In the genomic region with DNA sequence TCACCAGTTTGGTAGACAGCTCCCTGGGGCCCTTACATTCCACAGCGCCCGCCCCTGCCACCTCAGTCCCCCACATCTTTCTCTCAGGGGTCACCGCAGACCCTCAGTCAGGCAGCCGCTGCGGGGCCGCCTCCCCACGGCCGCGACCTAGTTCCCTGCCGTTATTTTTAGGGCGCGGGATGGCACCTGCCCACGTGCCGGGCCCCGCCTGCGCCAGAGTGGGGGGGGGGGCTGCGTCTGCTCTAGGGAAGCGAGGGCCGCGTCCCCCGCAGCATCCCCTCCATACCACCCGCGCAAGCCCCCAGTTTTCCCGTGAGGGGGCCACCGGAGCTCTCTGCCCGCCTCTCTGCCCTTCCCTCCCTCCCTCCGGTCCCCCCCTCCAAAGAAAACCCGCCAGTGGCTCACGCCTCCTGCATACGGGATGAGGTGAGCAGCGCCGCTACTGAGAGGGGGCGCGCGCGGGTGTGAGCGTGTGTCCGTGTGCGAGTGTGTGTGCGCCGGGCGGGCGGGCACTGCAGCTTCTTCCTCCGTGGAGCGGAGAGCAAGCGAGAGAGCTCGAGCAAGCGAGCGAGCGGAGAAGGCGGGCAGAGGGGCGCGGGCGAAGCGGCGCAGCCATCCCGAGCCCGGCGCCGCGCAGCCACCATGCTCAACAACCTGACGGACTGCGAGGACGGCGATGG, we compare ENCODE assay signal across 8 mouse cellular contexts. TPM values are rescaled to one million over a fixed set of nuclear protein-coding genes. Genes with fewer than 3 reads are reported as not detected.
A peak's percentile ranks its signal among the peaks of the same experiment; 100 is the strongest.
DNase-seq lines count a peak whose midpoint lies in the region; ATAC-seq and TF ChIP-seq lines count a peak whose summit lies in the region.

No protein-coding gene starts in this region.

- H3K9ac ChIP-seq in lung, postnatal 0 days (replicated peaks; ENCODE audit: low read depth): no peak overlapping the region
- peak overlapping the region; percentile 63 for H3K9ac ChIP-seq in forebrain, embryonic 14.5 days (ENCODE audit: low read length)
- peak overlapping the region; percentile 69 for H3K9ac ChIP-seq in midbrain, embryonic 16.5 days (ENCODE audit: low read depth, low read length)

- no peak for TF ChIP-seq POLR2A in lung, adult 2 months (IDR thresholded peaks at IDR 0.05; ENCODE audit: borderline replicate concordance, extremely low read depth, low read depth, low read length)

- 3% methylated on average over 55 of the region's 65 CpGs for WGBS in lung, postnatal 0 days
- 1% methylated on average over 65 of the region's 65 CpGs for WGBS in lung, adult 2 months
- under 1% methylated on average over 65 of the region's 65 CpGs for WGBS in forebrain, embryonic 14.5 days
- 1% methylated on average over 57 of the region's 65 CpGs for WGBS in midbrain, embryonic 16.5 days

- DNase-seq in lung, postnatal 0 days (ENCODE audit: low spot score): no peak
- DNase-seq in lung, adult 2 months: no peak
- DNase-seq in forebrain, embryonic 14.5 days (ENCODE audit: low spot score): peak; percentile 70
- peak; percentile 67 for DNase-seq in left cerebral cortex, adult 11 months (ENCODE audit: low spot score)
- no peak for DNase-seq in adrenal gland, postnatal 10 days
- DNase-seq in gastrocnemius, adult 8-10 months (ENCODE audit: low spot score in 2 of 2): no peak
- DNase-seq in spleen, adult 12 weeks (ENCODE audit: low spot score): no peak

- H3K27ac ChIP-seq in lung, postnatal 0 days (ENCODE audit: low read length): no peak overlapping the region
- H3K27ac ChIP-seq in forebrain, embryonic 14.5 days (ENCODE audit: low read depth, low read length): peak overlapping the region; percentile 81
- peak overlapping the region; percentile 86 for H3K27ac ChIP-seq in midbrain, embryonic 16.5 days (ENCODE audit: low read length)

- TF ChIP-seq CTCF in lung, postnatal 0 days (IDR thresholded peaks at IDR 0.05): no peak
- TF ChIP-seq CTCF in lung, adult 2 months (IDR thresholded peaks at IDR 0.05; ENCODE audit: insufficient read depth, low read length): no peak

- H3K9me3 ChIP-seq in lung, postnatal 0 days (ENCODE audit: low read length): no peaks in the 10 kb centered on the region
- no peaks in the 10 kb centered on the region for H3K9me3 ChIP-seq in forebrain, embryonic 14.5 days (replicated peaks; ENCODE audit: control insufficient read depth, low read length)
- H3K9me3 ChIP-seq in midbrain, embryonic 16.5 days (replicated peaks; ENCODE audit: control insufficient read depth, low read length, poor library complexity, severe bottlenecking): no peaks in the 10 kb centered on the region

- no peaks in the 10 kb centered on the region for H3K4me1 ChIP-seq in lung, postnatal 0 days (ENCODE audit: insufficient read depth, low read depth, low read length)
- no peaks in the 10 kb centered on the region for H3K4me1 ChIP-seq in lung, adult 2 months (ENCODE audit: control insufficient read depth, insufficient read depth, low read length)
- peaks cover 11% of the 10 kb centered on the region for H3K4me1 ChIP-seq in forebrain, embryonic 14.5 days (ENCODE audit: control insufficient read depth, insufficient read depth, low read length)
- H3K4me1 ChIP-seq in midbrain, embryonic 16.5 days (ENCODE audit: control insufficient read depth, insufficient read depth, low read length): peaks cover 70% of the 10 kb centered on the region

- TF ChIP-seq EP300 in lung, postnatal 0 days (IDR thresholded peaks at IDR 0.05): no peak

- H3K4me2 ChIP-seq in lung, postnatal 0 days (replicated peaks; ENCODE audit: low read depth, low read length): no peak overlapping the region
- H3K4me2 ChIP-seq in forebrain, embryonic 14.5 days (ENCODE audit: low read length): peak overlapping the region; percentile 79
- H3K4me2 ChIP-seq in midbrain, embryonic 16.5 days (ENCODE audit: low read length): peak overlapping the region; percentile 93

- no peak overlapping the region; the same call in 1 of the 2 replicates for H3K4me3 ChIP-seq in lung, postnatal 0 days (ENCODE audit: low read depth, low read length)
- no peak overlapping the region for H3K4me3 ChIP-seq in lung, adult 2 months (replicated peaks; ENCODE audit: extremely low read depth, low read depth, low read length)
- H3K4me3 ChIP-seq in forebrain, embryonic 14.5 days (ENCODE audit: low read depth, low read length): peak overlapping the region; percentile 46
- H3K4me3 ChIP-seq in midbrain, embryonic 16.5 days (ENCODE audit: low read depth, low read length): peak overlapping the region; percentile 49

- peak; percentile 14; the same call in 1 of the 2 replicates for ATAC-seq in lung, postnatal 0 days
- ATAC-seq in forebrain, embryonic 14.5 days: peak; percentile 65
- ATAC-seq in midbrain, embryonic 16.5 days: peak; percentile 65

- no peaks in the 10 kb centered on the region for H3K36me3 ChIP-seq in lung, postnatal 0 days (ENCODE audit: insufficient read depth, low read length)
- H3K36me3 ChIP-seq in forebrain, embryonic 14.5 days (ENCODE audit: control insufficient read depth, insufficient read depth, low read length): no peaks in the 10 kb centered on the region
- H3K36me3 ChIP-seq in midbrain, embryonic 16.5 days (ENCODE audit: control insufficient read depth, insufficient read depth, low read length): no peaks in the 10 kb centered on the region

- H3K27me3 ChIP-seq in lung, postnatal 0 days (replicated peaks; ENCODE audit: insufficient read depth, low read length): peaks cover 53% of the 10 kb centered on the region
- H3K27me3 ChIP-seq in forebrain, embryonic 14.5 days (replicated peaks; ENCODE audit: control insufficient read depth, insufficient read depth, low read length): peaks cover 53% of the 10 kb centered on the region
- 0 out of 2 replicates have a peak, but pooled peaks cover 3% of the 10 kb centered on the region for H3K27me3 ChIP-seq in midbrain, embryonic 16.5 days (ENCODE audit: control insufficient read depth, insufficient read depth, low read depth, low read length)

RNA-seq across cellular contexts. Expression of a gene that starts 7.3 kb away (rescaled TPM):
- 0.84 and 1.0 TPM in 2 replicates for polyA plus RNA-seq in lung, postnatal 0 days (2015; fragmentation: Nextera tagmentation; extraction: Ambion mirVana)
- 3.6 and 3.9 TPM in 2 replicates for polyA plus RNA-seq in lung, adult 2 months (2012; rRNA removed)
- polyA plus RNA-seq in forebrain, embryonic 14.5 days (2014; fragmentation: Nextera tagmentation; extraction: Ambion mirVana): 15.1 and 17.7 TPM in 2 replicates
- polyA plus RNA-seq in midbrain, embryonic 16.5 days (2015; fragmentation: Nextera tagmentation; extraction: Ambion mirVana): 52.8 and 57.7 TPM in 2 replicates
- 1 to 10 TPM; 4.5 to 7.7 TPM for total RNA-seq in adrenal gland, postnatal 10 days (2021)
- total RNA-seq in gastrocnemius, adult 8-10 months (2022): under 1 TPM; 0.31 to 0.40 (median 0.36) TPM

RNA-seq across cellular contexts. Expression of a gene that starts 27.3 kb away (rescaled TPM):
- 4.5 and 5.6 TPM in 2 replicates for polyA plus RNA-seq in lung, postnatal 0 days (2015; fragmentation: Nextera tagmentation; extraction: Ambion mirVana)
- 12.4 and 13.4 TPM in 2 replicates for polyA plus RNA-seq in lung, adult 2 months (2012; rRNA removed)
- polyA plus RNA-seq in forebrain, embryonic 14.5 days (2014; fragmentation: Nextera tagmentation; extraction: Ambion mirVana): 12.8 and 15.5 TPM in 2 replicates
- polyA plus RNA-seq in midbrain, embryonic 16.5 days (2015; fragmentation: Nextera tagmentation; extraction: Ambion mirVana): 26.7 and 28.0 TPM in 2 replicates
- 10 to 100 TPM in 1 of 2 experiments, 1 to 10 TPM in 1; 2.6 to 24.5 TPM for total RNA-seq in adrenal gland, postnatal 10 days (2021)
- total RNA-seq in gastrocnemius, adult 8-10 months (2022): under 1 TPM; 0.15 to 0.83 (median 0.58) TPM

RNA-seq across cellular contexts. Expression of a gene that starts 56.3 kb away (rescaled TPM):
- 5.0 and 5.2 TPM in 2 replicates for polyA plus RNA-seq in lung, postnatal 0 days (2015; fragmentation: Nextera tagmentation; extraction: Ambion mirVana)
- polyA plus RNA-seq in lung, adult 2 months (2012; rRNA removed): 33.2 and 34.9 TPM in 2 replicates
- polyA plus RNA-seq in forebrain, embryonic 14.5 days (2014; fragmentation: Nextera tagmentation; extraction: Ambion mirVana): 8.9 and 13.4 TPM in 2 replicates
- 16.2 and 16.9 TPM in 2 replicates for polyA plus RNA-seq in midbrain, embryonic 16.5 days (2015; fragmentation: Nextera tagmentation; extraction: Ambion mirVana)
- 10 to 100 TPM; 13.4 to 16.2 TPM for total RNA-seq in adrenal gland, postnatal 10 days (2021)
- total RNA-seq in gastrocnemius, adult 8-10 months (2022): 10 to 100 TPM in 1 of 4 experiments, 1 to 10 TPM in 3; 7.7 to 10.6 (median 8.1) TPM

Comparison
In these comparisons a context has a peak if more than half of its experiments do, and no peak if none do; other contexts are left out.
1. ATAC-seq: peak in every context shown above with its lines; median percentile 65 in forebrain, embryonic 14.5 days; 65 in midbrain, embryonic 16.5 days; 14 in lung, postnatal 0 days.
2. DNase-seq: peak in forebrain, embryonic 14.5 days (single experiment) and left cerebral cortex, adult 11 months (single experiment); none in lung, postnatal 0 days (single experiment), lung, adult 2 months (single experiment), adrenal gland, postnatal 10 days (single experiment), gastrocnemius, adult 8-10 months (0 of 2) and spleen, adult 12 weeks (single experiment).
3. H3K4me3 ChIP-seq: peak in forebrain, embryonic 14.5 days (single experiment) and midbrain, embryonic 16.5 days (single experiment); none in lung, postnatal 0 days (single experiment) and lung, adult 2 months (single experiment).